Mouse (Mus musculus) spleen, adult 12 weeks (tissue): ENCODE results near the gene Olfm4.

ENCODE experiments used
- DNase-seq: peaks from one replicate; pipeline ENCODE4 v3.0.0; 2022; ENCODE audit warnings: low spot score

Olfm4 gene

DNA sequence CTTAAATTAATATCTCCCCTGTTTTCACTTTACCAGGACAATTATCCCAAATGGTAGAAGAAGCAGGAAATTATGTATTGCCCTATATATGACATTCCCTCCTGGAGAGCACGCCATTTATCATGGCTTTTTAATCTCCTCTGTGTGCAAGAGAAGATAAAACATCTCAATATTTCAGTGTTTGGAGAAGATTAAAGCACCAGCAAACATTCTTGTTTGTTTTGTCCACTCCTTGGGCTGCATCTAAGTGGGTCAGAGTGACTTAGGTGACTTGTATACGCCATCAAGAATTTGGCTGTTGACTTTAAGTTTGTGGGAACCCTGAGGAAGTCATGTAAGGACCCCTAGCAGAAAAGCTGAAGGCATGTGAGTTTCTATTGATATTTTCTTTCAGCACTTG is at the start of gene Olfm4:
Gene Olfm4, plus strand, starts transcription at position 301 of the 400 bp plus-strand sequence.
- no peak for DNase-seq

GRCm38 (mm10) chr14:79934426-79934825 is 49.5 kb upstream of the Olfm4 start:
- no peak for DNase-seq

DNA sequence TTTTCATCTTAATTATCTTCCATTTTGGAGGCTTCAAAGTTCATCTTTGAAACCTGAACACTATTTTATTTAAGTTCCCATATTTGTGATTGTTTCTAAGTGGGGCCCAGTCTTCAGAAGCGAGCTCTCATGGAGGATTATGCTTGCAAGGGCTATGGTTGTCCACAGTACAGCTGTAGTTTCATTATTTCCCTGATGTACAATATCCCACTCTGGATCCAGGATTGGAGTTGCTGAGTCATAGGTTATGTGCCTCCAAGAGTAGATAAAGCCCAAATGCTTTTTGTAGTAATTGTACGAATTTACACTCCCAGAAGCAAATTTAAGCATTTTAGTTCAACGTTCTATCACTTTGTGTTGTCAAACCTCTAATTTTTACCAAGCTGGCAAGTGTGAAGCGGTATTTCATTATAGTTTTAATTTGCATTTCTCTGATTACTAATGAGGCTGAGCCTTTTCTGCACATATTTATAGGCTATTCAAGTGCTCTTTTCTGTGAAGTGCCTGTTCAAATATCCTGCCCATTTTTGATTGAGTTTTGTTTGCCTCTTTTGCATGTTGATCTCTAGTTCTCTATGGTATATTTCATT is 46.9 kb upstream of the Olfm4 start:
- no peak for DNase-seq

- no peak for DNase-seq
These were observed 38.0 kb upstream of the Olfm4 start for GRCm38 (mm10) chr14:79945876-79946275.

- DNase-seq, result no peak
These were observed 28.2 kb upstream of the Olfm4 start for GRCm38 (mm10) chr14:79955678-79956077.

DNA sequence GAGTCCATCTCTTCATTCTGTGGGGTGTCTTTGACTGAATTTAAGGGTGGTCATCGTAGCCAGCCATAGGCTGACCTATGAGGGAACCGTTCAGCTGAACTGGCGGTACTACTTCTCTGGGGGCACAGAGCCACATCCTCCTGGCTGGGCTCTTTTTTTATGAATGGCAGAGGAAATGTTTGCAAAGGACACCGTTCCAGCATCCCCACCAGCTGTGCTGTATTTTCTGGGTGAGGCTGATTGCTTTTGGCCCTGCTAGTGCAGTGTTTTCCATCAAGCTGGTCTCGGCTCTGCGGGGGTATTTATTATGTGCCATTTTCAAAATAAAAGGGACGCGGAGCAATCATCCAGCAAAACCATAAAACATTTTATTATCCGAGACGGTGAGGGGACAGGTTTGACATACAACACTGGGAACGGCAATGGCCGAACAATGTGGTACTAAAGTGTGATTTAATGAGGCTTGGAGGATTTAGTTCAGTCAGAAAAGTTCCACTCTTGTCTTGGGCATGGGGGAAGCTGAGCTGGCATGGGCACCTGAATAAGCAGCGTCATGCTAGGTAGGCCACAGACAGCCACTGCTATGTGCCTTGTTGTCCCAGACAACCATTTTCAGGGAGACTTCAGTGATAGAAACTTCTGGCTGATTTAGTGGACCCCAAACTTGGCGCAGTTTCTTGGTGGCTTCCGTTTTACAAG is 25.9 kb upstream of the Olfm4 start:
- DNase-seq, result no peak

- DNase-seq, result no peak
These were observed 22.7 kb upstream of the Olfm4 start for GRCm38 (mm10) chr14:79961187-79961586.

- no peak for DNase-seq
These were observed 22.3 kb upstream of the Olfm4 start for GRCm38 (mm10) chr14:79961602-79962001.

DNA sequence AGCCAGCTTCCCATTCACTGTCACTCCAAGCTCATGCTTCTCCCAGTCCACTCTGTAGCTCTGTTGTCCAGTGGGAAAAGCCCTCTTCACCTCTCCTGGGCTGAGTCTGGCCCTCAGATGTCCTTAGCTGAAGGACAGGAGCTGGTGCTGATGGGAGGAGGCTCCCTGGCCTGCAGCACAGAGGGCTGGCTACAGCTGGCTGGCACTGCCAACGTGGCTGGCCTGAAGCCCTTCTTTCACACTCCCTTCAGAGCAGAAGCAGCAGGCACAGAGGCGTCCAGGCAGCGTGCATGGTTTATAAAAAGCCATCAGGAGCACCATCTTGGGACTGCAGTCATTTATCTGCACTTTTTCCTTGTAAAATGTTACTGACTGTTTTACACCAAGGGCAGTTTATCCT is 13.7 kb upstream of the Olfm4 start:
- DNase-seq, result no peak

DNA sequence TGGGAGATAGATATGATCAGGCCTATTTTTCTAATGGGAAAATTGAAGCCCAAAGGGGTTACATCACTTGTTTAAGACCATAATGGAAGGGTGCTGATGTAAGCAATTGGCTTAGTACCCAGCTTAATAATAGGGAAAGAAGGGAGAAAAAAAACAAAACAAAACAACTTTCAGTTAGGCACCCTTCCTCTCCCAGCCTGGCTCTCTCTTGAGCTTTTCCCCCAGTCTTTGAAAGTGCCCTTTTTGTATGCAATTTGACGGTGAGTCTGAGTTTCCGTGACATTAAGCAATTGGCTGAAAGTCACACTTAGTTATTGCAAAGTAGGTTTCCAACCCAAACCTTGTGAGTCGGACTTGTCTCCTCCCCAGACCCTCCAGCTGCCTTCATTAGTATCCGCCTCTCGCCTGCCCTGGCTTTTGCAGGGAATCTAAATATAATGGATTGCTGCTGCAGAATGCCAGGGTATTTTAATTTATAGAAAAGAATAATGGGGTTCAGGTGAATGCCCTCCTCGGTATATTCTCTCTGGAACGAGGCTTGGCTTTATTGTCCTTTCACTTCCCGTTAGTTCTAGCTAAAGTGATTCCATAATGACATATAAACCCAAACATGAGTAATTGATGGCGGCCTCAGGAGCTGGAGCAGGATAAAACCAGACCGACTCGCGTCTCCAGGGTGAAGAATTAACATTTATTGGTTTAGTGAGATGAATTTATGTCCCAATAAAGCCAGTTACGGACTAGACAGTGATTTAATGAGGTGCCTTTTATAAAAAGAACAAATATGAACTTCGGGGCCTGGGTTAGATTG is 12.7 kb upstream of the Olfm4 start:
- no peak for DNase-seq

DNA sequence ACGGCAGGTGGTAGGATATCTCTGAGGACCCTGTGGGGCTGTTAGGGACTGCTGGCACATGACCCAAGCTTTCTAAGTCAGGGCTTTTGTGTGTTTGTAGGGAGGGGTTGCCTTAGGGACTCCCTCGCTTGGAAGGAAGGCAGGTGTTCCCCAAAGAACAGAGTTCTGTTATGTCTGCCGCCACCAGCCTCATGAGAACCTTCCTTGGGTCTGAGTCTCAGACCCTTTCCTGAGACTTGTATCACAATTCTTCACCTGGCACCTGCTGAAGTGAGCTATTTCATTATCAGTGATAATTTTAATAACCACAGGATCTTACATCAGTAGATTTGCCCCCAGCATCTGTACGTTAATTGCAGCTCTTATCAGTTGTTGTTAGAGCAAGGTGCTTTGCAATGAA is 2.4 kb upstream of the Olfm4 start:
- no peak for DNase-seq

DNA sequence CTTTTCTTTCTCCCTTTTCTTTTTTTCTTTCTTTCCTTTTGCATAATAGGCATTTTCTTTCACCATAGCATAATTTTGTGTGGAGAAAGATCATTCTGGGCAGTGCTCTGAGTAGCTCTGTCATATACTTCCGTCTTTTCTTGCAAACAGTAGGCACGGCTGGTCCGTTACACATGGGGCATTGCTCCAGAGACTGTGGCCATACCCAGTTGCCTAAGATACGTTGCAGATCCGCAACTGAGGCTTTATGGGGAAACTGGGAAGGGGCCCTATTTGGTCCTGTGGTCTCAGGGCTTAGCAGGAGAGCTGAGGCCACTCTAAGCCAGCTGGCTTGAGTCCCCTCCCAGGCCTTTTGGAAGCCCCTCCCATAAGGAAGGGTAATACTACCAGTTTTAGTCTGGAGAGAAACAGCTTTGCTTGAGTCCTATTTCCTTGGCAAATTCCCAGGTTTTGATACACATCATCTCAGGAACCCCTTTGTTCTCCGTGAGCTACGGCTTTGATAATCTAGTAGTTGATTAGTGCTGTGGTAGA is 1.3 kb downstream of the Olfm4 start:
- no peak for DNase-seq

DNA sequence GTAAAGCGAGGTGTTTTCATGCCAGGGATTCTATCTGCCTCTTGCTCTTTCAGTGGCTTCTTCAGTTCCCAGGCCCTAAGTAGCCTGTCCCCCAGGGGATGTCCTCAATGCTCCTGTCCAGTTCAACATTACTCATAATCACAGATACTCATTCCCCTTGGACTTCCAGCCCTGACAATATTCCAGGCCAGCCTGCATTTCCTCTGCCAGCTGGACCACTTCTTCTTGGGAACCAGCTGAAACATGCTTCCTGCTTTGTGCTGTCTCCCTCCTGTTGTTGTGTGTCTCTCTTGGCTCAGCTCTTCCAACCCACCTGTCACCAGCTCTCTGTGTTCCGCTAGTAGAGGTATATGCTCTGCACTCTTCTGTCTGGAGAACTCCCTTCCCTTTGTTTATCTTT is 1.8 kb downstream of the Olfm4 start:
- no peak for DNase-seq

- DNase-seq, result no peak
These were observed 3.0 kb downstream of the Olfm4 start for GRCm38 (mm10) chr14:79986831-79987230.

DNA sequence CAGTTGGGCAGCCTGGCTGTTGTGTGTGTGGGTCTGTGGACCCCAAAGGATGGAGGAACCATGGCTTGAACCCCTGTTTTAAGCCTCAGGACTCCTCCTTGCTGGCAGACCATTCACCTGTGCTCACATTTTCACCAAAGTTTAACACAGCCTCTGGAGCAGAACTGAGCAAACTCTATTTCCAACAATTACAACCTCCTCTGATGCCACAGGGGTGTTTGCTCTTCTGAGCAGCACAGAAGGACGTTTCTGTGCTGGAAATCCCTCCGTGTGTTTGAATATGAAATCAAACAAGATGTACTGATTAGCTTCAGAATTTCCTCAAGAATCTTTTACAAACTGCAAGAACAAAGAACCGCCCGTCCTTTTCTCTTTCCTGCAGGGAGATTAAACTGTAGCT is 5.9 kb downstream of the Olfm4 start:
- DNase-seq, result no peak

DNA sequence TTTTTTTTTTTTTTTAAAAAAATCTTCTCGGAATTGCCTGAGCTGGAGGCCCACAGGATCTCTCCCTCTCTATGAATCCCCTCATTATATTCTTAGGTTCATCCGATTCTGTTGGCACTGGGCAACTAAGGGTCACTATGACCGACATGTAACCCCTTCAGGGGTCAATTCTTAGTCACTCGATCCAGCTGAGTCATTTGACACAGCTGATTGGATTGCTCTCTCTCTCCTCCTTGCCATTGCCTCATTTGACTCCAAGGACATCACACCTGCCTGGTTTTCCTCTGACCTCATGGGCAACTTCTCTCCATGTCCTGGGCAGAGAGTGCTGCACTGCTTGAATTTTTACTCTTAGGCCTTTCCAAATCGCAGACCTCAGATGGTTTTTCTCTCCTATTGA is 6.7 kb downstream of the Olfm4 start:
- DNase-seq, result no peak

DNA sequence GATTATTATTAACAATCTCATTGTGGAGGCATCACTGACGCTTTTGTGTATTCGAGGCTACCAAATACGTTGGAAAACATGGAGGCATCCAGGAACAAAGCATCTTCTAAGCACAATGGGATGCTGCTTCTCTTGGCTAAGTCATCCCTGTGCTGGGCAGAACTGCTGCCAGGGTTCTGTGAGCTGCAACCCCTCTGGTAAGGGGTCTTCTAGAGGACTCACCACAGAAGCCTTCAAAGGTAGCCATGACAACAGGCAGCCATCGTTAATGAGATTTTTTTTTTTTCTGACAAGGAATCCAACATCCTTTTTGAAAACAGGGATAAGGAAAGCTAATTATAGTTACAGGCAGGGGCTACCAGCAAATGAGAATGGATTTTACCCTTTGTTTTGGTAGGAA is 13.7 kb downstream of the Olfm4 start:
- DNase-seq, result no peak

- no peak for DNase-seq
These were observed 16.2 kb downstream of the Olfm4 start for GRCm38 (mm10) chr14:80000110-80000531.

GRCm38 (mm10) chr14:80007686-80008085 is 23.8 kb downstream of the Olfm4 start:
- DNase-seq, result no peak

DNA sequence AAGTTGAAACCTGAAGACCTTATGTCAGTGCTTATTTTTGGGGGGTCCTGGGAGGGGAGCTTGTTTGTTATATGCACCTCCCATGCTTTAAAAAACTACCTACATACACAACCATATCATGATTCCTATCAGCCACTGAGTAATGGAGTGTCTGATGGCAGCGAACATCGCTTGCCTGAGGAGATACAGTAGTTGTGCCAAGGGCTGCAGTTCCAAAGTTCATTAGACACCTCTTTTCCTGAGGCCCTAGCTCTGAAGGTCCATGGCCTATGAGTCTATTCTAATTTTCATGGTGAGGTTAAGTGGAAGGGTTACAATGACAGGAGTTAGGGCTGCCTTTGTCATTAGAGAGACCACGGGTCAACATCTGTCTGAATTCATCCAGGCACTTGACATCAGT is 26.5 kb downstream of the Olfm4 start:
- DNase-seq, result no peak

DNA sequence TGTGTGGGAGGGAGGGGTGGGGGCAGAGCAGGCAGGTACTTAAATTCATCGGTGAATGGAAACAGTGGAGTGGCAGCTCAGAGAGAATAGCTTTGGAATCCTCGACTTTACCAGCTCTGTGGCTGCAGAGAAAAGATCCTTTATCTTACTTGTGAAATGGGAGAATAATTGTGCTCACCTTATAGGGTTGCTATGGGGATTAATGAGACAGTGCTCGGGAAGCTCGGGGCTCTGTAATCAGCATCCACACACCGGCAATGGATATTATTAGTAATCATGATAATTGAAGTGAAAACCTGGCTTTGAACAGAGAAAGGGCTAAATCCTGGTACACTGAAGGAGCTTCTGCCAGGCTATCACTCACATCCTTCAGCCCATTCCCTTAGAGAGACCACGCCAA is 31.1 kb downstream of the Olfm4 start:
- DNase-seq, result no peak

DNA sequence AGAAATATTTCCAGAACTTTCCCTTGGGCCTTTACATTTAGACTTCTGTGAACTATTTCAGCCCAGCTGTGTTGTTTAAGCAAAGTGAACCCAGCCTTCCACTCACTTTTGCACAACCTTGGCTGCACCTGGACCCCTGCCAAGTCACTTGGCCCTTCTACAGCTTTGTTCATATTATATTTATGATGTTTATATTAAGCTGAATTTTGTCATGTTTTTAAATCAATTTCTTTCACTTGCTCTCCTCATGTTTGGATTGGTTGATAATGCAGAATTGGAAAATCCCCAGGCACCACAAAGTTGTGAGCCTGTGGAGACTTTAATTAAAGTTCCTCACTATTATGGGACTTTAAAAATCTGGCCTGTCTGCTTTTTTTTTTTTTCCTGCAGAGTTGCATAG is 32.2 kb downstream of the Olfm4 start:
- DNase-seq, result no peak

GRCm38 (mm10) chr14:80026078-80026477 is 42.2 kb downstream of the Olfm4 start:
- DNase-seq, result no peak
